Mouse (Mus musculus): ENCODE data around the gene Gm39566.

The Gm39566 gene

GRCm38 (mm10) chr11:69797924-69798323, 17.2 kb downstream of the Gm39566 start:
- no peak for DNase-seq (ENCODE audit: extremely low spot score, low spot score)

- no peak for DNase-seq (ENCODE audit: extremely low spot score, low spot score)
Measured at GRCm38 (mm10) chr11:69795983-69796435, 19.1 kb downstream of the Gm39566 start.

- DNase-seq (ENCODE audit: extremely low spot score, low spot score), result peak; percentile 85
Measured at GRCm38 (mm10) chr11:69795168-69795982, 19.7 kb downstream of the Gm39566 start, which contains the start of gene Chrnb1. Gene Chrnb1 (minus strand): TSS chr11:69795943.

- DNase-seq (ENCODE audit: extremely low spot score, low spot score), result no peak
Measured at GRCm38 (mm10) chr11:69793429-69793828, 21.7 kb downstream of the Gm39566 start.

- DNase-seq (ENCODE audit: extremely low spot score, low spot score), result no peak
Measured at GRCm38 (mm10) chr11:69791420-69791819, 23.7 kb downstream of the Gm39566 start.

GRCm38 (mm10) chr11:69789431-69789830, 25.7 kb downstream of the Gm39566 start:
- DNase-seq (ENCODE audit: extremely low spot score, low spot score), result no peak

GRCm38 (mm10) chr11:69787306-69787705, 27.8 kb downstream of the Gm39566 start:
- DNase-seq (ENCODE audit: extremely low spot score, low spot score), result no peak

GRCm38 (mm10) chr11:69784793-69785272, 30.3 kb downstream of the Gm39566 start:
- no peak for DNase-seq (ENCODE audit: extremely low spot score, low spot score)

GRCm38 (mm10) chr11:69781828-69782227, 33.3 kb downstream of the Gm39566 start:
- DNase-seq (ENCODE audit: extremely low spot score, low spot score), result no peak

GRCm38 (mm10) chr11:69778985-69779384, 36.1 kb downstream of the Gm39566 start:
- DNase-seq (ENCODE audit: extremely low spot score, low spot score), result no peak

- DNase-seq (ENCODE audit: extremely low spot score, low spot score), result no peak
Measured at GRCm38 (mm10) chr11:69778258-69778982, 36.7 kb downstream of the Gm39566 start.

GRCm38 (mm10) chr11:69777504-69778257, 37.4 kb downstream of the Gm39566 start:
- no peak for DNase-seq (ENCODE audit: extremely low spot score, low spot score)

GRCm38 (mm10) chr11:69776488-69776887, 38.6 kb downstream of the Gm39566 start:
- no peak for DNase-seq (ENCODE audit: extremely low spot score, low spot score)

GRCm38 (mm10) chr11:69775716-69776115, 39.4 kb downstream of the Gm39566 start:
- no peak for DNase-seq (ENCODE audit: extremely low spot score, low spot score)

GRCm38 (mm10) chr11:69774961-69775360, 40.1 kb downstream of the Gm39566 start:
- no peak for DNase-seq (ENCODE audit: extremely low spot score, low spot score)

GRCm38 (mm10) chr11:69767625-69767909, 47.5 kb downstream of the Gm39566 start:
- no peak for DNase-seq (ENCODE audit: extremely low spot score, low spot score)

- DNase-seq (ENCODE audit: extremely low spot score, low spot score), result no peak
Measured at GRCm38 (mm10) chr11:69766872-69767624, 48.0 kb downstream of the Gm39566 start.

- peak; percentile 58 for DNase-seq (ENCODE audit: extremely low spot score, low spot score)
Measured at GRCm38 (mm10) chr11:69766126-69766609, 48.9 kb downstream of the Gm39566 start.

- peak; percentile 50 for DNase-seq (ENCODE audit: extremely low spot score, low spot score)
Measured at GRCm38 (mm10) chr11:69765221-69766125, 49.6 kb downstream of the Gm39566 start, which contains the start of gene Zbtb4. Gene Zbtb4 (plus strand): TSS chr11:69765912.

- DNase-seq (ENCODE audit: extremely low spot score, low spot score), result no peak
Measured at GRCm38 (mm10) chr11:69763551-69763950, 51.5 kb downstream of the Gm39566 start.

Measured in neural tube, embryonic 10.5 days (tissue).